Mouse (Mus musculus) neutrophil, adult 5-6 weeks (primary cell): ENCODE measurements around the gene Otud4. TPM values are rescaled to one million over a fixed set of nuclear protein-coding genes. Genes with fewer than 3 reads are reported as not detected.
"Not testable (repeated sequence)": the region's sequence is repeated elsewhere in the genome, so short reads cannot be mapped to it uniquely, and the experiment has no call there.

ENCODE experiments used
- ATAC-seq: fragments of 151-379, 151-347 bp; 2 replicates; pipeline ENCODE4 v1.8.0; 2017; ENCODE audit warnings: mild to moderate bottlenecking, moderate TSS enrichment; ENCODE audit not compliant: insufficient number of reproducible peaks, poor library complexity, low FRiP score, severe bottlenecking; ENCODE audit errors: extremely low read depth
- total RNA-seq: library from RNA; stranded (forward); fragments of 200-1000 nt; gene quantifications from 2 replicates; pipeline ENCODE4 v1.2.3, GENCODE M21; 2017

Gene Otud4
- total RNA-seq, 1 experiment from 2014 or later = 72.7 TPM

GRCm38 (mm10) chr8:79636151-79636550, 3.3 kb upstream of the Otud4 start:
- ATAC-seq = no peak

DNA sequence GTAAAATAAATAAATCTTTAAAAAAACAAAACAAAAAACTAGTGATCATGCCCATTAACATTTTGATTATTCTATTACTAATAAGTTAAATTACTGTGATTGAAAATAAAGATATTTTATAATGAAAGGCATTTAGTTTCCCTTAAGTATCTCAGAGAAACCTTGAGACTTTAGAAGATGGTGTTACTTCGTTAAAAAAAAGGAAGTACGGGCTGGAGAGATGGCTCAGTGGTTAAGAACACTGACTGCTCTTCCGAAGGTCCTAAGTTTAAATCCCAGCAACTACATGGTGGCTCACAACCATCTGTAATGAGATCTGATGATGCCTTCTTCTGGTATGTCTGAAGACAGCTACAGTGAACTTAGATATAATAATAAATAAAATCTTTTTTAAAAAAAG, 2.2 kb upstream of the Otud4 start:
- no peak for ATAC-seq

- no peak for ATAC-seq
Measured at GRCm38 (mm10) chr8:79638001-79638706, 1.3 kb upstream of the Otud4 start.

- ATAC-seq = peak; percentile 99
Measured at GRCm38 (mm10) chr8:79638707-79639549, 490 bp upstream of the Otud4 start.

GRCm38 (mm10) chr8:79641119-79641518, 1.7 kb downstream of the Otud4 start:
- no peak for ATAC-seq

- ATAC-seq = no peak
Measured at GRCm38 (mm10) chr8:79649569-79649968, 10.2 kb downstream of the Otud4 start.

GRCm38 (mm10) chr8:79650158-79650814, 10.9 kb downstream of the Otud4 start:
- ATAC-seq = peak; percentile 60; the same call in 1 of the 2 replicates

GRCm38 (mm10) chr8:79653736-79654135, 14.3 kb downstream of the Otud4 start:
- ATAC-seq = no peak

DNA sequence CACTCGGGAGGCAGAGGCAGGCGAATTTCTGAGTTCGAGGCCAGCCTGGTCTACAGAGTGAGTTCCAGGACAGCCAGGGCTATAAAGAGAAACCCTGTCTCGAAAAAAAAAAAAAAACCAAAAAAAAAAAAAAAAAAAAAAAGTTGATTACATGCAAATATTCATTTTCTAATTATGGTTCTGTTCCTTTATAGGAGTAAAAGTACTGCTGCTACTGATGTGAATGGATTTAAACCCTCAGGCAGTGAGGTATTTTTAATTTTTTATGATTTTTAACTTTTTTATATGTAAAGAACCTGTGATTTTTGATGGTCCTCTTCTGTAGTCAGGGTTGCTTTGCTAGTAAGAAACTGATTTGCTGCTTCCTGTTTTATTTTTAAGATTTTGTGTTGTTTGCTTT, 19.3 kb downstream of the Otud4 start:
- ATAC-seq = not testable (repeated sequence)

DNA sequence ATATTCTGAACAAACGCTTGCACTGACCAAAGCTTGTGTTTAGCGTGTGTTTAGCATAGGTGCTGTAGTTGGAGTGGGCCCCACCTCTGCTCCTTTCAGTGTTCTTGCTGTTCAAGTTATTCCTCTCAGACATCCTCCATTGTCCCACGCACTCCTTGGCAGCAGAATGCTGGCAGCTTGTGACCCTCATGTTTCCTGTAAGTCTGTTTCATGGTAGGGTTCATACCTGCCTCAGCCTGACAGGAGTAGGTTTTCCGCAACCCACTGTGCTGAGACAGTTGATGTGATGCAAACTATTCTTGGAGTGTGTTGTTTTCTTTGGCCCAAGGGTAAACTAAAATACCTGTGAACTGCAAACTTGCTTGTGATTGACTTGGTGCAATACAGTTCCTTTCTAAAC, 37.0 kb downstream of the Otud4 start:
- ATAC-seq = no peak

GRCm38 (mm10) chr8:79679005-79679404, 39.6 kb downstream of the Otud4 start:
- ATAC-seq = no peak

GRCm38 (mm10) chr8:79680083-79680482, 40.7 kb downstream of the Otud4 start:
- not testable (repeated sequence) for ATAC-seq

DNA sequence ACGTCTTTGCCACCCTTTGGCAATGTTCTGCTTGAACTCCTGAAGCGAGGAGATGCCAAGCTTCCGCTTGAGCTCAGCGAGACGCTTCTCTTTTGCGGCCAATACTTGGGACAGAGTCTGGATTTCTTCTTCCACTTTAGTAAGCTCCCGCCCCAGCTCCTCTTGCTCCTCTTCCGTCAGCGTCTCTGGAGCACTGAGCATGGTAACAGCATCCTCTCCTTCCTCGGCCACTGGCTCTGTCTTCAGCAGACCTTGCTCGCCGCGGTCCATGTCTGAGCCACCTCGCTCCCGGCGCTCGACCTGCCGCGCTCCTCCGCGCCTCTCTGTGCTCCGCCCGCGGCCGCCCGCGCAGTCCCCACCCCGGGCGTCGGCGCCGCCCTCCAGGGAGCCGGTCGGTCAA, 41.1 kb downstream of the Otud4 start:
- ATAC-seq = peak; percentile 19; the same call in 1 of the 2 replicates

- no peak for ATAC-seq
Measured at GRCm38 (mm10) chr8:79680965-79681364, 41.5 kb downstream of the Otud4 start.

GRCm38 (mm10) chr8:79685927-79686326, 46.5 kb downstream of the Otud4 start:
- not testable (repeated sequence) for ATAC-seq

- ATAC-seq = no peak
Measured at GRCm38 (mm10) chr8:79692531-79692930, 53.1 kb downstream of the Otud4 start.

DNA sequence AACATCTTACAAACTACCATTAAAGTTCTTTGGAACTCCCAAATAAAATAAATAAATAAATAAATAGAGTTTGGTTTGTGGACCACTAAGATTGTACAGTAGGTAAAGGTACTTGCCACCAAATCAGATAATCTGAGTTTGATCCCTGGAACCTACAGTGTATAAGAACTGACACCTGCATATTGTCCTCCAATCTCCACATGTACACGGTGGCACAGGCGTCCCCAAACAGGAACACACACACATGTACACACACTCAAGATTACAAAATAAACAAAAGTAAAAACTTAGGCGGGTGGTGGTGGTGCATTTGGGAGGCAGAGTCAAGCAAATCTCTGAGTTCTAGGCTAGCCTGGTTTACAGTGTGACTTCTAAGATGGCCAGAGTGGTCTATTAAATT, 67.3 kb downstream of the Otud4 start:
- ATAC-seq = no peak

GRCm38 (mm10) chr8:79711064-79711961, 71.9 kb downstream of the Otud4 start, which contains the start of the genes Abce1 and Anapc10:
TSS of gene Abce1 (minus strand) at chr8:79711740.
TSS of gene Anapc10 (plus strand) at chr8:79711820.
- peak; percentile 99 for ATAC-seq

DNA sequence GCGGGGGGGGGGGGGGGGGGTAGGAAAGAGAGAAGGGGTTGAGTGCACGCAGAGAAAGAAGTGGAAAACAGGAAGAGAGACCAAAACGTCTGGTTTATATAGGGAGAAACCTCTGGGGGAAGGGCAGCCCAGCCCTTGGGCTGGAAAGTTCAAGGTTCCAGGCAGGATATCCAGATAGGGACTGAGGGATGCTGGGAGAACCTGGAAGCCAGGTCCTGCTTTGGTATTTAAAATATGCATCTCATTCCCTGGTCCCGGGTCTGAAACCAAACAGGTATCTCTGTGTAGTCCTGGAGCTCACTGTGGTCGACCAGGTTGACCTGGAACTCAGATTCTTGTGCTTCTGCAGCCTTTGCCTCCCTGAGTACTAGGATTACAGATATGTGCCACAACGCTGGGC, 73.3 kb downstream of the Otud4 start:
- no peak for ATAC-seq
